Mouse (Mus musculus): ENCODE measurements around the gene Xbp1.
"Not testable (repeated sequence)": the region's sequence is repeated elsewhere in the genome, so short reads cannot be mapped to it uniquely, and the experiment has no call there.

Xbp1 gene

GRCm38 (mm10) chr11:5528841-5529240 is 8.4 kb downstream of the Xbp1 start:
- DNase-seq (ENCODE audit: low read depth, low spot score): no peak

DNA sequence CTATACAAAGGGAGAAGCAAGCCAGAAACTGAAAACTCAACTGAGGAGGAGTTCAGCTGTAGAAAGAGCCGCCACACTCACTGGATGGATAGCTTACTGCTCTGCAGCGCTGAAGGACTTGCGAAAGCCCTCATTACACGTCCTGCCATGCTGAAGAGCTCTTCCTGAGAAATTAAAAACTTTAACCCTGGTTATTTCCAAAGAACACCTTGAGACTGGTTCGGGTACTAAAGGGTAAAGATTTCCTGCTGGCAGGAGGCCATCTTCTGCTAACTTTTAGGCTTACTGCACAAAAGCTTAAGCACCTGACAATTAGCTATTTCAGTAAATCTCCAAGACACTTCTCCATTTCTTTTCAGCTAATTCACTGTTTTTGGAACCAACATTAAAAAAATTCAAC is 9.7 kb downstream of the Xbp1 start:
- no peak for DNase-seq (ENCODE audit: low read depth, low spot score)

DNA sequence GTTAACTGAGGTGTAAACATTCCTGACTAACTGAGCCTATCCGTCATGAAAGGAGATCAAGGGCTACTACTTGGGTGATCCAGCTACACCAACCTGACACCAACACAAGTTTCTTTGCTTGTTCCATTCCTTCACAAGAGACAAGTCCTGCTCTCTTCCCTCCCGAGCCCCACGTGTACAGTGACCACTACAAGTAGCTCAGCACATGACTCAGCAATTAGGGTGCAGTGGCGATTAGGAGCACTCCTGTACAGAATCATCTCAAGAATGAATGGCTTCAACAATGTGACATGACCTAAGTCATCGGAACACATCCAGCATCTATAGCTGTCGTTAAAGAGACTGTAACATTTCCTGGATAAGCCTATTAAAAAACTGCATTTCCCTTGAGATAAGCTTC is 10.3 kb downstream of the Xbp1 start:
- DNase-seq (ENCODE audit: low read depth, low spot score): no peak

DNA sequence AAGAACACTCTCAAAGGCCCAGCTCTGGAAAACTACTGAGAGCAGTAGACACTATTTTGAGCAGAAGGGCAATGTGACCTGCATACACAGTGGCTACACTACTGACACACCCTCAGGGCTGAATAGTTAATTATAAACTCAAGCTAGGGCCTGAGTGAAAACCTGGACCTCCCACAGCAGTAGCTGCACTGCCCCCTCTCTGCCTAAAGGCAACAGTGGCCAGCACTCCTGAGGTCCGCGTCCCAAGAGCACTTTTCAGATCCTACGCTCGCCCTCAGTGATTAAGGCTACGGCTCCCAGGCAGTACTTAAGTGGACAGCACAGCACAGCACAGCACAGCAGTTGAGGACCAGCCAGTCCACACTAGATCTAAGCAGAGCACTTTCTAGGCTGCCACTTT is 12.6 kb downstream of the Xbp1 start:
- DNase-seq (ENCODE audit: low read depth, low spot score): no peak

GRCm38 (mm10) chr11:5537454-5537853 is 17.0 kb downstream of the Xbp1 start:
- not testable (repeated sequence) for DNase-seq (ENCODE audit: low read depth, low spot score)

GRCm38 (mm10) chr11:5540331-5540730 is 19.9 kb downstream of the Xbp1 start:
- no peak for DNase-seq (ENCODE audit: low read depth, low spot score)

DNA sequence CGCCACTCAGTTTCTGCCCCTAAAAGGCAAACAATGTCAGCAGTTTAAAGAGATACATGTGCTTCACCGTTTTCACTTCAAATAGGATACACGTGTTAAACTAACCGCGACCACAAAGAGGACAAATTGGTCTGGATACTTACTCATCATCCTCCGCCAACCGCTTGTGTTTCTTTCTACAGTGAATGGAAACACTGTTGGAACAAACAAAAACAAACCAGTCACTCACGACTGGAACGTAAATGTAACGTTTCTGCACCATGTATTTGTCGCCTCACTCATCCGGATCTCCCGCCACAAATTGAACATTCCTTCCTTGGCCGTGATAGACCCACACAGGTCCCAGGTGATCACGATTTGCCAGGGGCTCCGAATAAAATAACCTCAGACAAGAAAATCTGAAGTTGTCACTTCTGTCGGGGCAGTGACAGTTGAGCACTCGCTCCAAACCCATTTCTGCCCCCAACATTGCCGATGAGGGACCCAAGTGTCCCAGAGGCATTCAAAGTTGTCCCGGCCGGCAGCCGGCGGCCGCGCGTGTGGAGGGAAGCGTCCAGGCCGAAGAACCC is 20.9 kb downstream of the Xbp1 start:
- DNase-seq (ENCODE audit: low read depth, low spot score): no peak

DNA sequence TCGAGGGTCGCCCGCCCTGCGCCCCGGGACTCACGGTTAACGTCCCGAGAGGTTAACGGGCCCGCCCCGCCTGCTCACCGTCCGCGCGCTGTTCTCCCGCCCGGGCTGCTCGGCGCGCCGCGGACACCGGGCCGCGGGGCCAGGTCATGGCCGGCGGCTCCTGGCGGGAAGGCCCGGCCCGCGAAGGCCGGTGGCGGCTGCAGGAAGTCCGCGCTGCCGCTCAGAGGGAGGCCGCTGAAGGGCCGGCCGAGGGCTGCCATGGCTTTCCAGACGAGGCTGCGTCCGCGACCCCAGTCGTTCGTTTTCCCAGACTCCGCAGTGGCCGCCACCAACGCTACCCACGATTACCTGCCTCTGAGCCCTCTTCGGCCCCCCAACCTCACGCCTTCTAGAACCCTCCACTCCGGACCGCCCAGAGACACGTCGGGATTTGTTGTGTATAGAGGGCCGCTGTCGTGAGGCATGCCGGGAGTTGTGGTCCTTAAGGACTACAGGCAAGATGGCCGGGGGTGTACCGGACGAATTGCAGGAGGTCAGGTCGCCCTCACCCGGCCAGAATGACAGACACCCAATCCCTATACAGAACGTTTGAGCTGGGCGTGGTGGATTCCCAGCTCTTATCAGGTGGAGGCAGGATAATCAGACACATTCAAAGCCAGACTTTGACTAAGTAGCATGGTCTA is 21.5 kb downstream of the Xbp1 start, which contains the start of gene Ccdc117:
Gene Ccdc117, minus strand, starts transcription at position 389 of the 683 bp plus-strand sequence.
- peak; percentile 82 for DNase-seq (ENCODE audit: low read depth, low spot score)

- DNase-seq (ENCODE audit: low read depth, low spot score): no peak
These were observed 22.2 kb downstream of the Xbp1 start for GRCm38 (mm10) chr11:5542482-5543185.

DNA sequence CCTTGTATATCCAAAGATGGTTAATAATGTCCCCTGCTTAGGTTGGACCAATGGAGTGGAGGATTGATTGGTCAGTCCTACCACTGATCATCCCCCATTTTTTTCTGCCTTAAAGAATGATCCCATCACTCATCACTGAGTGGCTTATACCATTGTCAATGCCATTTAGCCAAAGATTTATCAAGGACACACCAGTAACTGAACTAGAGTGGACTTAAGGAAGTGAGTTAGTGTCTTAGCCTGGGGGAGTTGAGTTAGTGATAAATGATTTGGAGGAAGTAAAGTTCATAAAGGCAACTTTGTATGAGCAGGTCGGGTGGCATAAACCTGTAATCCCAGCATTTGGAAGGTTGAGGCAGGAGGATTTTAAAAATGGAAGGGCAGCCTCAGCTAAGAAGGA is 22.8 kb downstream of the Xbp1 start:
- DNase-seq (ENCODE audit: low read depth, low spot score): no peak

GRCm38 (mm10) chr11:5544709-5545108 is 24.2 kb downstream of the Xbp1 start:
- DNase-seq (ENCODE audit: low read depth, low spot score): not testable (repeated sequence)

DNA sequence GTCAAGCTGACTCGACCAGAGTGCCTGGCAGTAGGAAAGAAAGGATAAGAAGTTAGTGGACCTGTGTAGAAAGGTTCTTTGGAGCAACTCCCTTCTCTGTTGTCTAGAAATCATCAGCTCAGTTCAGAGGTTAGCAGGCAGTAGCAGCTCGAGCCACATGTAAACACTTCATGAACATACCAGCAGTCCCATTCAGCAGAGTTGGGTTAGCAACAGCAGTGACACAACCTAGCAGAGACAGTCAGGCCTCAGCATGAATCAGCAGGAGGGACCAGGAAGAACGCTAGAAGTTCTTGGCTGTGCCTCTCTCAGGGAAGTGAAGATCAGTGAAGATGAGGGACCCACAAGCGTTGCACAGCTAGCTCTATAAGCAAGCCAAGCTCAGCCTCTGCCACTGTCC is 25.0 kb downstream of the Xbp1 start:
- DNase-seq (ENCODE audit: low read depth, low spot score): no peak

DNA sequence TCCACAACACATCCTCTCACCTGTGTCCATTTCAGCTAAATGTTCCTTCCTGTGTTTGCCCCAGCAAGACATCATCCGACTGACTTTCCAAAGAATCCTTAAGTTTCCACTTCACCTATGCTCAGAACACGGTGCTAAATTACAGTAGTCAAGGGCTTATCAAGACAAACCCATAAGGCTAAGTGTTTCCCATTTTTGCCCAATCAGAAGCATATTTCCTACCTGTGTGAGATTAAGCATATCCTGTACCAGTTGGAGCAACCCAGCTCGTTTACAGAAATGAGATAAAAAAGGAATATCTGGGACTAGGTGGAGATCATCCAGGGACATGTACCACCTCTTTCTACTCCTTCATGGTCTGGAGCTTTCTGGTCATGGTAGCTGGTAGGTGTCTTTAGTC is 26.2 kb downstream of the Xbp1 start:
- no peak for DNase-seq (ENCODE audit: low read depth, low spot score)

GRCm38 (mm10) chr11:5551430-5551829 is 31.0 kb downstream of the Xbp1 start:
- no peak for DNase-seq (ENCODE audit: low read depth, low spot score)

GRCm38 (mm10) chr11:5551931-5552330 is 31.5 kb downstream of the Xbp1 start:
- DNase-seq (ENCODE audit: low read depth, low spot score): no peak

DNA sequence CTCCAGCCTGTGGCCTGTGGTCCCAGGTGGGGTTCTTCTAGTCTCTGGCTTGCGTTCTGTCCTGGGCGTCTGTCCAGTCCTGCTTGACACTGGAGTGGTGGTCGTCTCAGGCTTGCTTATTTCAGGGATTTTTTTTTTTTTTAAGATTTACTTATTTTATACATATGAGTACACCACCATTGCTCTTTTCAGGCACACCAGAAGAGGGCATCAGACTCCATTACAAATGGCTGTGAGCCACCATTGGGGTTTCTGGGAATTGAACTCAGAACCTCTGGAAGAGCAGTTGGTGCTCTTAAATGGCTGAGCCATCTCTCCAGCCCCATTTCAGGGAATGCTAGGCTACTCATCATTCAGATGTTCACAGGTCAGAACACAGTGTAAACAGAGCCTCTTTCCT is 39.8 kb downstream of the Xbp1 start:
- DNase-seq (ENCODE audit: low read depth, low spot score): no peak

- DNase-seq (ENCODE audit: low read depth, low spot score): no peak
These were observed 42.3 kb downstream of the Xbp1 start for GRCm38 (mm10) chr11:5562625-5563268.

- no peak for DNase-seq (ENCODE audit: low read depth, low spot score)
These were observed 43.4 kb downstream of the Xbp1 start for GRCm38 (mm10) chr11:5563898-5564297.

DNA sequence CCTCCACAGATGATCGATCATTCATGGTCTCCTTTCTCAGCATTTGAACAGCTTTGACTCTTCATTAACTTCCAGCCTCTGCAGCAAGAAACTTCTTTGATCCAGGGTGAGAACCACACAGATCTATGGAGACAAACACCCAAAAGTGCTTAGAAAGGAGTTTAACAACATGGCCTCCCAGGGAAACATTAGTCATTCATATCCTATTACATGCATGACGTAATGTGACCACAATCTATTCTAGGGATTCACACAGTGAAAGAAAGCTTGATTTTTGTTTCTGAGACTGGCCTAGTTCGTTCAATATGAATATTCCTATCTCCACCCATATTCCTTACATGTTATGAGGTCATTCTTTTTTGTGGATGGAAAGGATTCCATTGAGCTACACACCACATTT is 45.1 kb downstream of the Xbp1 start:
- no peak for DNase-seq (ENCODE audit: low read depth, low spot score)

- DNase-seq (ENCODE audit: low read depth, low spot score): no peak
These were observed 46.0 kb downstream of the Xbp1 start for GRCm38 (mm10) chr11:5566506-5566905.

DNA sequence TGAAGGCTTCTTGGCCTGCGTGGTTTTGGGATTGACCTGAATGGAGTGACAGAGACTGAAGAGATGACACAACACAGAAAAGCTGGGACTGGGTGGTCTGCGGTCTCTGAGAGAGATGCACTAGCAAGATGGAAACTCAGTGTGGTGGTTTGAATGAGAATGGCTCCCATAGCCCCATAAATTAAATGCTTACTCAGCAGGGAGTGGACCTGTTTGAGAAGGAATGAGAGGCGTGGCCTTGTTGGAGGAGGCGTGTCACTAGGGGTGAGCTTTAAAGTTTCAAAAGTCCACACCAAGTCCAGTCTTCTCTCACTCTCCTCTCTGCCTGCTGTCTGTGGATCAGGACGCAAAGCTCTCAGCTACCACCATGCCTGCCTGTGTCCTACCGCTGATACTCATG is 47.2 kb downstream of the Xbp1 start:
- DNase-seq (ENCODE audit: low read depth, low spot score): no peak

GRCm38 (mm10) chr11:5568082-5568481 is 47.6 kb downstream of the Xbp1 start:
- no peak for DNase-seq (ENCODE audit: low read depth, low spot score)

GRCm38 (mm10) chr11:5569474-5569873 is 49.0 kb downstream of the Xbp1 start, which contains the start of gene Ankrd36:
Ankrd36 (plus strand) TSS chr11:5569684.
- DNase-seq (ENCODE audit: low read depth, low spot score): no peak
